Mouse (Mus musculus): ENCODE measurements around the gene Myo18b.

DNA sequence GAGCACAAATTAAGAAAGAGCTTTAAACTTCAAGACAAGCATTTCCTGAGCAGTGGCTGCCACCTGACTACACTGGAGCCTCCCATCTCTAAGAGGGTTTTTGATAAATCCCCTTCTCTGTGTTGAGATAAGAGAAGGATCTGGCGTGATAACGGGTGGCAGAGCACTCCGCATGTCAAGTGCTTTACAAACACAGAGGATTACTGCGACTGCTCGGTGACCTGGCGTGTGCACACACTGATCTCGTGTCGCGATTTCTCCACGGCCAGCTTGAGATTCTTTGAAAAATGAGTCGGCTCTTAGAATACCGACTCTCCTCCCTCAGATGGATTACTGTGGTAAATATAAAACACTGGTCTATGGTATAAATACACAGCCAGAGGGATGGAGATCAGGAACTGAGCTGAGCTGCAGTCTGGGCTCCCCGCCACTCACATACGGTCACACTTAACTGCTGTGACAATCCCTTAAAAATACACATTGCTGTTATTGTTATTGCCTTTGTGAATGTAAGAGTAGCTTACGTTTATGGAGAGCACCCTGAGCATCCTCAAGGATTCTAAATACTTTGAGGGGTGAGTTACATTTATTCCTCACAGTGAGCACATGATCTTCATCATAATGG, 119.3 kb downstream of the Myo18b start:
- no peak for TF ChIP-seq CTCF (IDR thresholded peaks at IDR 0.05; ENCODE audit: extremely low read depth, insufficient read depth, low read length)
- no peak for TF ChIP-seq POLR2A (IDR thresholded peaks at IDR 0.05; ENCODE audit: extremely low read depth, insufficient read depth, low read length)
